Mouse (Mus musculus) ovary, postnatal 10 days (tissue): ENCODE measurements around the gene Nlgn1.

Experiments
- DNase-seq: peaks from one replicate; pipeline ENCODE4 v3.0.0; 2022; ENCODE audit warnings: low spot score

The Nlgn1 gene

GRCm38 (mm10) chr3:26050769-26051168 lies 281.5 kb downstream of the Nlgn1 start:
- no peak for DNase-seq

GRCm38 (mm10) chr3:26042966-26043365 lies 289.3 kb downstream of the Nlgn1 start:
- DNase-seq = no peak

- DNase-seq = no peak
Measured at GRCm38 (mm10) chr3:26039696-26040095, 292.6 kb downstream of the Nlgn1 start.

- DNase-seq = no peak
Measured at GRCm38 (mm10) chr3:26026025-26026424, 306.2 kb downstream of the Nlgn1 start.

GRCm38 (mm10) chr3:26023217-26023616 lies 309.0 kb downstream of the Nlgn1 start:
- DNase-seq = no peak

GRCm38 (mm10) chr3:26021632-26022184 lies 310.6 kb downstream of the Nlgn1 start:
- DNase-seq = no peak

GRCm38 (mm10) chr3:26011310-26012078 lies 320.8 kb downstream of the Nlgn1 start:
- no peak for DNase-seq

- DNase-seq = no peak
Measured at GRCm38 (mm10) chr3:26002863-26003608, 329.2 kb downstream of the Nlgn1 start.

GRCm38 (mm10) chr3:26002367-26002766 lies 329.9 kb downstream of the Nlgn1 start:
- DNase-seq = no peak

- DNase-seq = no peak
Measured at GRCm38 (mm10) chr3:25967546-25967945, 364.7 kb downstream of the Nlgn1 start.

GRCm38 (mm10) chr3:25964237-25964636 lies 368.0 kb downstream of the Nlgn1 start:
- no peak for DNase-seq

GRCm38 (mm10) chr3:25963568-25963967 lies 368.7 kb downstream of the Nlgn1 start:
- DNase-seq = no peak

GRCm38 (mm10) chr3:25916535-25916934 lies 415.7 kb downstream of the Nlgn1 start:
- DNase-seq = no peak

- DNase-seq = no peak
Measured at GRCm38 (mm10) chr3:25914365-25915065, 417.7 kb downstream of the Nlgn1 start.

GRCm38 (mm10) chr3:25903140-25903809 lies 429.0 kb downstream of the Nlgn1 start:
- no peak for DNase-seq

- DNase-seq = no peak
Measured at GRCm38 (mm10) chr3:25897456-25897855, 434.8 kb downstream of the Nlgn1 start.

- DNase-seq = no peak
Measured at GRCm38 (mm10) chr3:25884797-25885196, 447.5 kb downstream of the Nlgn1 start.

- DNase-seq = no peak
Measured at GRCm38 (mm10) chr3:25869161-25869560, 463.1 kb downstream of the Nlgn1 start.

GRCm38 (mm10) chr3:25858384-25858783 lies 473.9 kb downstream of the Nlgn1 start:
- no peak for DNase-seq

GRCm38 (mm10) chr3:25844686-25845462 lies 487.4 kb downstream of the Nlgn1 start:
- DNase-seq = no peak

- no peak for DNase-seq
Measured at GRCm38 (mm10) chr3:25830237-25830636, 502.0 kb downstream of the Nlgn1 start.
